Mouse (Mus musculus) intestine, postnatal 0 days (tissue): Measurements from ENCODE around the gene Spocd1. TPM values are rescaled to one million over a fixed set of nuclear protein-coding genes. Genes with fewer than 3 reads are reported as not detected.

Experiments
- ATAC-seq: fragments of 200-750 bp; cut with Nextera tagmentation; 2 replicates; pipeline ENCODE4 v1.8.0; 2017; ENCODE audit warnings: mild to moderate bottlenecking, moderate TSS enrichment, moderate library complexity
- H3K27ac ChIP-seq: fragments of 300-500 bp; sonication (generic); 2 replicates; pipeline ENCODE4 v1.5.1; 2014; ENCODE audit warnings: mild to moderate bottlenecking, low read depth, low read length, moderate library complexity
- H3K27me3 ChIP-seq: fragments of 300-500 bp; sonication (generic); replicated peaks from 2 replicates; pipeline ENCODE4 v1.6.1; 2014; ENCODE audit warnings: low read length, mixed read lengths; ENCODE audit not compliant: control insufficient read depth, insufficient read depth
- H3K36me3 ChIP-seq: fragments of 300-500 bp; sonication (generic); 2 replicates; pipeline ENCODE4 v1.6.1; 2014; ENCODE audit warnings: mild to moderate bottlenecking, moderate library complexity; ENCODE audit not compliant: control insufficient read depth, insufficient read depth
- H3K4me1 ChIP-seq: fragments of 300-500 bp; sonication (generic); replicated peaks from 2 replicates; pipeline ENCODE4 v1.6.1; 2014; ENCODE audit warnings: antibody characterized with exemption, low read length, mixed read lengths; ENCODE audit not compliant: control insufficient read depth, insufficient read depth
- H3K4me2 ChIP-seq: fragments of 300-500 bp; sonication (generic); replicated peaks from 2 replicates; pipeline ENCODE4 v1.6.1; 2014; ENCODE audit warnings: low read depth, mild to moderate bottlenecking, moderate library complexity
- H3K4me3 ChIP-seq: fragments of 300-500 bp; sonication (generic); 2 replicates; pipeline ENCODE4 v1.5.1; 2014; ENCODE audit warnings: low read depth, low read length
- H3K9ac ChIP-seq: fragments of 300-500 bp; sonication (generic); 2 replicates; pipeline ENCODE4 v1.6.1; 2014; ENCODE audit warnings: mild to moderate bottlenecking, low read depth, low read length
- H3K9me3 ChIP-seq: fragments of 300-500 bp; sonication (generic); 2 replicates; pipeline ENCODE4 v1.6.1; 2016; ENCODE audit warnings: mixed run types; ENCODE audit not compliant: control insufficient read depth
- CTCF ChIP-seq: sonication (generic); IDR thresholded peaks from 2 replicates; pipeline ENCODE4 v1.5.1; 2016; ENCODE audit warnings: low read depth, mild to moderate bottlenecking, control low read depth, antibody characterized with exemption, moderate library complexity
- WGBS: fragments of 180-500 bp; shearing (Covaris S2); extraction: QIAGEN DNeasy Blood & Tissue Kit; methylation state at CpG from one replicate; pipeline ENCODE4 v1.1.7; 2014; 5-methylcytosine and 5-hydroxymethylcytosine counted together
- polyA plus RNA-seq: library from polyadenylated mRNA; unstranded; fragments of >200 nt; fragmentation: Nextera tagmentation; extraction: Ambion mirVana; gene quantifications from 2 replicates; pipeline ENCODE4 v1.2.1, GENCODE M21; 2015

Spocd1 gene
- not detected in 2 replicates for polyA plus RNA-seq

DNA sequence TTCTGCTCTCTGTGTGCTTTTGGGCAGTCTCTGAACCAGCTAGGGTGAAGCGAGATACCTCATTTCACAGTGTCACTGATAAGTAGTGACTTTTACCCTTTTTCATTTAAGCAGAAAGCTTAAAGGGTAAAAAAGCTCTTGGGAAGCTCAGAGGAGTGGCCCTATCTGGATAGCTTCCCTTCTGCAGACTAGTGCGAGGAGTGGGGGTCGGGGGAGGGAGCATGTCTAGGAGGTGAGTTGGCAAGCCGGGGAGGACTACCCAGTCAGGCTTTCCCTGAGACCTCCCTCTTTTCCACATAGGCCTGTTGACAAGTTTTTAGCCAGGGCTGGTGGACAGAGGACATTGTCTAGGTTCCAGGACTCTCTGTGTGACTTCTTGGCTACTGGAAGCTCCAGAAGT is at the start of gene Spocd1:
Gene Spocd1, plus strand, starts transcription at position 301 of the 400 bp plus-strand sequence.
- no peaks in the 10 kb centered on the region for H3K36me3 ChIP-seq
- H3K4me1 ChIP-seq, result no peaks in the 10 kb centered on the region
- H3K9ac ChIP-seq, result no peak within 1 kb of the TSS
- H3K9me3 ChIP-seq, result no peaks in the 10 kb centered on the region
- no peak for TF ChIP-seq CTCF
- H3K27me3 ChIP-seq, result no peaks in the 10 kb centered on the region
- no peak within 1 kb of the TSS for H3K27ac ChIP-seq
- H3K4me2 ChIP-seq, result peak within 1 kb of the TSS; percentile 53
- WGBS, result 43% methylated on average over 4 of the region's 4 CpGs
- ATAC-seq, result no peak
- peak within 1 kb of the TSS; percentile 4; the same call in 1 of the 2 replicates for H3K4me3 ChIP-seq

DNA sequence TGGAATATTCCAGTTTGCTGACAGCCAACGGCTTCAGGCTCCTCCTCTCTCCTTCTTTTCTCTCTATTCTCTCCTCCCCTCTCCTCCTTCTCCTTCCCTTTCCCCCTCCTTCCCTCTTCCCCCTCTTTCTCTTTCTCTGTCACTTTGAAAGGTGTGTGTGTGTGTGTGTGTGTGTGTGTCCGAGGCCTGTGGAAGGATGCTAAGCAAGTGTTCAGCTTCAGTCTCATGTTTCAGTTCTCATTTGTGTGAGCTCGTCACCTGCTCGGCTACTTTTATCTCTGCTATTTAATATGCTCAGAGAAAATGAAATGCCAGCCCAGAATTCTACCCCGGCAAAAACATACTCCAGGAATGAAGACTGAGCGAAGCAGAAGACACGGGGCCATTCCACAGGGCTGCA is 48.4 kb upstream of the Spocd1 start:
- no peak overlapping the region for H3K9ac ChIP-seq
- H3K27ac ChIP-seq, result no peak overlapping the region
- WGBS, result 72% methylated on average over 7 of the region's 7 CpGs
- H3K4me1 ChIP-seq, result peaks cover 12% of the 10 kb centered on the region; the same call in 1 of the 2 replicates
- H3K4me2 ChIP-seq, result no peak overlapping the region
- H3K27me3 ChIP-seq, result no peaks in the 10 kb centered on the region
- H3K36me3 ChIP-seq, result no peaks in the 10 kb centered on the region
- no peak for ATAC-seq
- no peaks in the 10 kb centered on the region for H3K9me3 ChIP-seq
- H3K4me3 ChIP-seq, result no peak overlapping the region
- no peak for TF ChIP-seq CTCF

DNA sequence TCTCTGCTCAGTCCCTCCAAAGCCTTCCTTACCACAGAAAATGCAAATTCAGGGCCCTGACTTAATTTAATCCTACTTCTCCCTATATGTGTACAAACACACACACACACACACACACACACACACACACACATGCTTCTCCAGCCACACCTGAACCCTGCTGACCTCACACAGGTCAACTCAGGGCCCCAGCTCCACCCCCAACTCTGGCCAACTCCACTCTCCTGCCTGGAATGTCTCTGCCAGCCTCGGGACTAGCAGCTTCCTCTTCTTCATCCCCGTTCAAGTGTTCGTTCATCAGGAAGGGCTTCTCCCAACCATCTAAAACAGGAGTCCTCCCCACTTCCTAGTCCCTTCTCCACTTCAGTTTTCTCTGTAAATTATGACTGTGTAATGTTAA is 47.4 kb upstream of the Spocd1 start:
- WGBS, result 10% methylated on average over 3 of the region's 3 CpGs
- Histone ChIP-seq H3K9ac (no peak overlapping the region), H3K9me3 (no peaks in the 10 kb centered on the region), H3K27ac (no peak overlapping the region), H3K4me3 (no peak overlapping the region), H3K4me1 (peaks cover 12% of the 10 kb centered on the region; the same call in 1 of the 2 replicates), H3K4me2 (peak overlapping the region; percentile 45; the same call in 1 of the 2 replicates), H3K27me3 (no peaks in the 10 kb centered on the region), H3K36me3 (no peaks in the 10 kb centered on the region)
- TF ChIP-seq CTCF, result no peak
- no peak for ATAC-seq

DNA sequence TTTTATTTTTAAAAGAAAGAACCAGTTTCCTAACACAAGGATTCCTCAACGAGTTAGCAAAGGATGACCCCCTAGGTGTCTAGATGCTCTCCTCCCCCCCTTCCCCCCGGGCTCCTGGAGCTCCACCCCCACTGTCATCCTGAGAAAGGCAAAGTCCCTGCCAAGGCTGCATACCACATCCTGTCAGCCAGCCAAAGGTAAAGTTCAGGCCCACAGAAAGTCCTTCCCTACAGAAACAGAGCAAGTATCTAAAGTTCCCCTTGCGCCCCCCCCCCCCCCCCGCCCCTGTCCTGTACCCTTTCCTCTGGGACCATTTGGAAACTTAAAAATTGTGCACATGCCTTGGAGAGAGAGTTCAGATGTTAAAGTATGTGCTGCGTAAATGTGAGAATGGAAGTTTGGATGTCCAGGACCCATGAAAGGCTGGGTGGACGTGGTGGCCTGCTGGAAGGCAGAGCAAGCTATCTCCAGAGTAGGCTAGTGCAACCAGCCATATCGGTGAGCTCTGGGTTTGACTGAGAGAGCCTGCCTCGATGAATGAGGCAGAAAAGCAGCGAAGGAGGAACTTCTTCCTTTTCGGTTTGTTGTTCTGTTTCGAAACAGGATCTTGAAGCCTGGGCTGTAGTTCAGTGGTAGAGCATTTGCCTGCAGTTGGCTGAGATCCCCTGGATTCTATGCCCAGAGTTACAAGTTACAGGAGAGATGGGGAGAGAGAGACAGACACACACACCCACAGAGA is 46.3 kb upstream of the Spocd1 start:
- Histone ChIP-seq H3K27ac (peak overlapping the region; percentile 66; the same call in 1 of the 2 replicates), H3K4me3 (no peak overlapping the region), H3K27me3 (no peaks in the 10 kb centered on the region), H3K4me2 (peak overlapping the region; percentile 45), H3K9ac (no peak overlapping the region), H3K4me1 (0 out of 2 replicates have a peak, but pooled peaks cover 12% of the 10 kb centered on the region), H3K9me3 (no peaks in the 10 kb centered on the region), H3K36me3 (no peaks in the 10 kb centered on the region)
- no peak for TF ChIP-seq CTCF
- WGBS, result 25% methylated on average over 11 of the region's 11 CpGs
- peak; percentile 23; the same call in 1 of the 2 replicates for ATAC-seq

DNA sequence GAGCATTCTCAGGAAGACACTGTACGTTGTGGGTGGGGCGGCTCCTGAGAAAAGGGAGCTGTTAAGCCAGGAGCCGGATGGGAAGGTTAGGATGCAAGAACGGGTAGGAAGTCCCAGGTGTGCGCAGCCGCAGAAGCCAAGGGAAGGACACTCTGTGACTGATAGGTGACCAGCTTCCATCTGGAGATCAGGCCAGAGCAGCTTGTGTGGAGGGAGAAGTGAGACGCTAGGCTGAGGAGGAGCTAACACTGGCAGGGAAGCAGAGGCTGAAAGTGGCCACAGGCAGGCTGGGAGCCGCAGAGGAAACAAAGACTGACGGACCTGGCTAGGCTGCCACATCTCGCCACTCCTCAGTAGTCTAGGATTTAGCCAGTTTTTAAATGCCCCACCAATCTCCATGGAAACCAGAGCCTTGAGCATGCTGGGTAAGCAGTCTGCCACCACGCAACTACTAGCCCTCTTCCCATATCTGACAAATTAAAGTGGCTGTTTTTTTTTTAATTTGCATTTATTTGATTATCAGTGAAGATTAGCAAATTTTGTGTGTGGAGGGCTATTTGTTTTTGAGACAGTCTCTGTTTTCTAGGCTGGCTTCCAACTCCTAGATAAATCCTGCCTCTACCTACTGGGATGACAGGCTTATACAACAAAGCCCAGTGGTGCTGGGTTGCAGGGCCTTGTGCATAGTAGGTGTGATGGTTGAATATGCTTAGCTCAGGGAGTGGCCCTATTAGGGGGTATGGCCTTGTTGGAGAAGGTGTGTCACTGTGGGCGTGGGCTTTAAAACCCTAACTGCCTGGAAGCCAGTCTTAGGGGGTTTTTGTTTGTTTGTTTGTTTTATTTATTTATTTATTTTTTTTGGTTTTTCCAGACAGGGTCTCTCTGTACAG is 44.8 kb upstream of the Spocd1 start:
- H3K36me3 ChIP-seq, result no peaks in the 10 kb centered on the region
- WGBS, result 80% methylated on average over 12 of the region's 12 CpGs
- no peak overlapping the region for H3K9ac ChIP-seq
- no peak overlapping the region for H3K4me2 ChIP-seq
- no peaks in the 10 kb centered on the region for H3K27me3 ChIP-seq
- ATAC-seq, result no peak
- H3K9me3 ChIP-seq, result no peaks in the 10 kb centered on the region
- 0 out of 2 replicates have a peak, but pooled peaks cover 10% of the 10 kb centered on the region for H3K4me1 ChIP-seq
- TF ChIP-seq CTCF, result no peak
- no peak overlapping the region for H3K4me3 ChIP-seq
- H3K27ac ChIP-seq, result no peak overlapping the region

DNA sequence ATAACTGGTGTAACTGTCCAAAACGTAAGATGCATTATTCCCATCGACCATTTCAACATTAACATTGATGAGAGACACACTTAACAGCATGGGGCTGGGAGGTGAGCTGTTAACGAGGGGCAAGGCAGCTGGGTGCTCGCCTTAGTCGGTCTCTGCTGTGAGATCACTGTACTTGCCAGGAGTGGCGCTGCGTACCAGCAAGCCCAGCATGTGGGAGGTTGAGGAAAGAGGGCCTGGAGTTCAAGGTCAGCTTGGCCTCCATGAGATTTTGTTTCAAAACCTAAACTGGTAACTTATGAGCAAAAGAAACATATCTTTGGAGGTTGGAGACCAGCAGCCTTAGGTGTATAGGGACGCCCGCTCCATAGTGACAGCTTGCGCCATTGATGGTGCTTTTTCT is 39.4 kb upstream of the Spocd1 start:
- Histone ChIP-seq H3K4me2 (no peak overlapping the region), H3K27ac (no peak overlapping the region), H3K36me3 (no peaks in the 10 kb centered on the region), H3K9ac (no peak overlapping the region), H3K4me3 (no peak overlapping the region), H3K27me3 (no peaks in the 10 kb centered on the region), H3K4me1 (no peaks in the 10 kb centered on the region), H3K9me3 (no peaks in the 10 kb centered on the region)
- 84% methylated on average over 10 of the region's 10 CpGs for WGBS
- no peak for TF ChIP-seq CTCF
- ATAC-seq, result no peak
